Mouse (Mus musculus): ENCODE results near the gene Qtrt2. TPM values are rescaled to one million over a fixed set of nuclear protein-coding genes. Genes with fewer than 3 reads are reported as not detected.

The Qtrt2 gene
- total RNA-seq, 2 experiments from 2014 or later = 7.4 to 17.5 TPM

DNA sequence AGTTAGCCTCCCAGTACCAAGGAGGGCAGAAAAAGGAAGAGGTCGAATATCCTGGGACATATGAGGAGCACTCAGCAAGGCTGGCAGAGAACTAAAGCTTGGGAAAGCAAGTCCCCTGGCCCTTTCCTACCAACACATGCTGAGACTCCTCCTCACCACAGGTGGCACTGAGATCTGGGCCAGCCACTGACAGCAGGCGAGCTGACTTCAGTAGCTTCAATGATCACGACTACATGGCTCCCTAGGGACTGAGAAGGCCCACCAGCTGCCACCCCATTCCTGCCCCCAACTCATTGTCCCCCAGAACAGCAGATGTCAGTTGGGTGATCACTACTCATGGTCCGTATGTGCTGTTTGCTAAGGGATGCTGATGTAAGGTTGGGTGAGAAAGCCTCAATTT, 112.0 kb downstream of the Qtrt2 start:
- no peak for DNase-seq

Other genes starting within 250 kb of the Qtrt2 start
- not detected for gene Drd3, start 172.8 kb downstream of the Qtrt2 start, total RNA-seq (2021)
- gene Ccdc191, start 37.0 kb downstream of the Qtrt2 start, total RNA-seq (2021) = 1 to 10 TPM in 1 of 2 experiments, under 1 TPM in 1; 0.80 to 2.1 TPM
- under 1 TPM; 0.41 to 0.59 TPM for gene Zdhhc23, start 53.0 kb upstream of the Qtrt2 start, total RNA-seq (2021)
- 1 to 10 TPM; 1.4 to 1.7 TPM for gene Gramd1c, start 136.5 kb upstream of the Qtrt2 start, total RNA-seq (2021)
- 10 to 100 TPM; 40.0 to 45.3 TPM for gene Atp6v1a, start 212.9 kb upstream of the Qtrt2 start, total RNA-seq (2021)
- gene Naa50, start 213.0 kb upstream of the Qtrt2 start, total RNA-seq (2021) = 100 to 1,000 TPM; 231 to 242 TPM
- gene Usf3, start 246.4 kb upstream of the Qtrt2 start, total RNA-seq (2021) = 10 to 100 TPM; 35.8 to 40.6 TPM